Mouse (Mus musculus): ENCODE data around the gene Npepps. TPM values are rescaled to one million over a fixed set of nuclear protein-coding genes. Genes with fewer than 3 reads are reported as not detected.

Gene Npepps
- total and polyA plus RNA-seq, 3 experiments, result 20.5 to 41.6 TPM; not detected in 1

DNA sequence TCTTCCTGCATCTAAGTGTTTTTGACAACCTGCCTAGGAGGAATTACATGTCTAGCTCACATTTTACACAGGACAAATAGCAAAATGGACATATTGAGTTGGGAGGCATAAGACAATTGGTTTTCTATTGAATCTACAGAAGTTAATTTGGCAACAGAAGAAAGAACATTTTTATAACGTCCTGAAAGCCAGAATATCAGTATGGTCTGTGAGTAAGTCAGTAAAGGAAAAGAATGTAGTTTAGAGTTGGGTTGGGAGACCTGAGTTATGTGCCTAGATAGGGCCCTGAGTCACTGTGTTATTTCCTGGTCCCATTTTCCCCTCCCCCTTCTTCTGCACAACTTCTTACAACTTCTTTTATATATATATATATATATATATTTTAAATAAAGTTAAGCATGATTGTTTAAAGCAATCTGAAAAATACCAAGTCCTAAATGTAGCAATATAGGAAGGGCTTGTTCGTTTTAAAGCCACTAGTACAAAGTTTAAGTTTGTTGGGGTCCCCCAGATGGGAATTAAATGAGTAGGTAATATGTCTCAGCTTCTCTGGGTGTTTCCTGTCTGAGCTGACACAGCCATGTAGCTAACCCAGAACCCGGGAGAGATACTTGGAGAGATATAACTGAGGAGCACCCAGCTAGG, 28.5 kb upstream of the Npepps start:
- H3K4me3 ChIP-seq (ENCODE audit: control insufficient read depth in 1 of 2, insufficient read depth in 1 of 2, low read depth in 2 of 2, low read length in 2 of 2), result peak overlapping the region; percentile 48 to 67
- TF ChIP-seq BHLHE40 (IDR thresholded peaks at IDR 0.05; ENCODE audit: borderline replicate concordance, low read depth, low read length) (0 out of 2 replicates have a peak, but pooled peaks have one; percentile 13), SIN3A (IDR thresholded peaks at IDR 0.05; ENCODE audit: low read length) (no peak), KAT2A (conservative IDR thresholded peaks at IDR 0.05; ENCODE audit: low read depth, low read length) (no peak), POLR2AphosphoS2 (IDR thresholded peaks at IDR 0.05; ENCODE audit: low read length) (no peak), MAX (IDR thresholded peaks at IDR 0.05; ENCODE audit: low read length) (no peak), ELF1 (IDR thresholded peaks at IDR 0.05; ENCODE audit: low read depth, low read length) (0 out of 2 replicates have a peak, but pooled peaks have one; percentile 11), POLR2AphosphoS5 (IDR thresholded peaks at IDR 0.05; ENCODE audit: borderline replicate concordance, low read depth, low read length) (no peak), JUND (IDR thresholded peaks at IDR 0.05; ENCODE audit: low read depth, low read length) (no peak), MAFK (IDR thresholded peaks at IDR 0.05; ENCODE audit: borderline replicate concordance, low read depth, low read length) (no peak), USF1 (IDR thresholded peaks at IDR 0.05; ENCODE audit: low read depth, low read length) (no peak), EP300 (IDR thresholded peaks at IDR 0.05; ENCODE audit: low read depth in 1 of 2, low read length in 2 of 2) (peak in 1 of 2 experiments; percentile 31; a peak in 1 of 4 replicates), POLR2A (IDR thresholded peaks at IDR 0.05; ENCODE audit: control insufficient read depth in 1 of 2, insufficient read depth in 1 of 2, low read depth in 1 of 2, low read length in 2 of 2, poor library complexity in 1 of 2) (0 out of 4 replicates have a peak, but pooled peaks of 1 of the 2 experiments have one; percentile 9)
- DNase-seq (ENCODE audit: low read depth, low spot score), result peak; percentile 78
- no peaks in the 10 kb centered on the region; the same call in 1 of the 2 replicates for H3K79me2 ChIP-seq (ENCODE audit: control insufficient read depth, insufficient read depth, low read length, poor library complexity)
- H3K9me3 ChIP-seq (replicated peaks; ENCODE audit: insufficient read depth, low read length), result no peaks in the 10 kb centered on the region
- peak overlapping the region; percentile 64 for H3K9ac ChIP-seq (ENCODE audit: control insufficient read depth, low read depth, low read length, poor library complexity, severe bottlenecking)
- peaks cover 0 to 9% of the 10 kb centered on the region in 2 experiments; a peak in 2 of 4 replicates for H3K36me3 ChIP-seq (ENCODE audit: control insufficient read depth in 1 of 2, insufficient read depth in 2 of 2, low read length in 2 of 2)
- peak overlapping the region; percentile 68 for H3K27ac ChIP-seq (ENCODE audit: control insufficient read depth, low read depth, low read length)
- H3K4me1 ChIP-seq (ENCODE audit: control insufficient read depth in 1 of 2, insufficient read depth in 2 of 2, low read length in 2 of 2), result peaks cover 3 to 12% of the 10 kb centered on the region in 2 experiments; a peak in 3 of 4 replicates
- no peaks in the 10 kb centered on the region for H3K27me3 ChIP-seq (ENCODE audit: control insufficient read depth in 1 of 2, insufficient read depth in 2 of 2, low read length in 2 of 2)

DNA sequence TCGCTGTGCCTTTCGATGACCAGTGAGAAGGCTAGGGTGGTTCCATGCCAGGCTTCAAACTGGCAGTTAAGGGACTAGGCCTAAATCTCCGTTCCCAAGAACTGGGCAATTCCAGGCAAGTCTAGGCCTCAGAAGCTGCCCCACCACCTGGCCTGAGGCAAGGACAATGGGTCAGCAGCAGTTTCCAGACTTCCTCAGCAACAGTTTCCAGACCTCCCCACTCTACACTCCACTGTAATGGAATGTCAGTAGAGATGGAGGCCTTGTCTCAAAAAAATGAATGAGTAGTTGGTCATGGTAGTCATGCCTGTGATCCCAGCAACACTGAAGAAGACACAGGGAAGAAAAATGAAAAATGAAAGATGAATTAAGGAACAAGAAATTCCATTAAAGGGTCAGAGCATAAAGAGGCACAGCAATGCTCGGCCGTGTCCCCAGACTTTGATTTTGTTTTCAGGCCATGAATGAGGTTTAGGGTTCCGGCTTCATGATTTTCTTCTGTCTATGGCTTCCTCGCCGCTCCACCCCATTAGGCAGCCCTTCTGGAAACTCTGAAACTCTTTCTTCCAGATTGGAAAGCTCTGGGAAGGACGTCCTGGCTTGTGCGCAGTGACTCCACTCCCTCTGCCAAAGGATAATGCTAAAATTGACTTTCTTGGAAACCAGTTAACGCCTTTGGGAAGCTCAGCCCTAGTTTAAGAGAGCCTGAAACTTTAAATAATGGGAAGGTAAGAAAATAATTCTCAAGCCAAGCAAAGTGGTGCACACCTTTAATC, 27.0 kb upstream of the Npepps start:
- H3K9ac ChIP-seq (ENCODE audit: control insufficient read depth, low read depth, low read length, poor library complexity, severe bottlenecking), result no peak overlapping the region
- H3K27me3 ChIP-seq (ENCODE audit: control insufficient read depth in 1 of 2, insufficient read depth in 2 of 2, low read length in 2 of 2), result no peaks in the 10 kb centered on the region
- H3K79me2 ChIP-seq (ENCODE audit: control insufficient read depth, insufficient read depth, low read length, poor library complexity), result no peaks in the 10 kb centered on the region; the same call in 1 of the 2 replicates
- no peak for DNase-seq (ENCODE audit: low read depth, low spot score)
- no peak overlapping the region for H3K27ac ChIP-seq (ENCODE audit: control insufficient read depth, low read depth, low read length)
- H3K36me3 ChIP-seq (ENCODE audit: control insufficient read depth in 1 of 2, insufficient read depth in 2 of 2, low read length in 2 of 2), result peaks cover 0 to 9% of the 10 kb centered on the region in 2 experiments; a peak in 2 of 4 replicates
- H3K9me3 ChIP-seq (replicated peaks; ENCODE audit: insufficient read depth, low read length), result no peaks in the 10 kb centered on the region
- peaks cover 3 to 12% of the 10 kb centered on the region in 2 experiments; a peak in 3 of 4 replicates for H3K4me1 ChIP-seq (ENCODE audit: control insufficient read depth in 1 of 2, insufficient read depth in 2 of 2, low read length in 2 of 2)
- H3K4me3 ChIP-seq (ENCODE audit: control insufficient read depth in 1 of 2, insufficient read depth in 1 of 2, low read depth in 2 of 2, low read length in 2 of 2), result no peak overlapping the region
- TF ChIP-seq NELFE (IDR thresholded peaks at IDR 0.05; ENCODE audit: low read depth, low read length) (no peak), HCFC1 (IDR thresholded peaks at IDR 0.05; ENCODE audit: low read depth, low read length) (no peak), ZNF384 (IDR thresholded peaks at IDR 0.05; ENCODE audit: low read depth, low read length) (no peak), TCF12 (IDR thresholded peaks at IDR 0.05; ENCODE audit: low read depth, low read length) (no peak), MYC (IDR thresholded peaks at IDR 0.05; ENCODE audit: low read depth, low read length) (no peak), CTCF (IDR thresholded peaks at IDR 0.05 in 2 of 3, conservative IDR thresholded peaks at IDR 0.05 in 1 of 3; ENCODE audit: control insufficient read depth in 1 of 3, insufficient read depth in 1 of 3, low read depth in 2 of 3, low read length in 3 of 3, poor library complexity in 1 of 3, severe bottlenecking in 1 of 3) (no peak), ELF1 (IDR thresholded peaks at IDR 0.05; ENCODE audit: low read depth, low read length) (no peak), CHD2 (IDR thresholded peaks at IDR 0.05; ENCODE audit: low read length) (no peak), SMC3 (IDR thresholded peaks at IDR 0.05; ENCODE audit: low read depth, low read length) (no peak), MAX (IDR thresholded peaks at IDR 0.05; ENCODE audit: low read length) (no peak)

All from MEL (cell line).